Mouse (Mus musculus): ENCODE results near the gene Golph3. TPM values are rescaled to one million over a fixed set of nuclear protein-coding genes. Genes with fewer than 3 reads are reported as not detected.

Golph3 gene
- total and polyA plus RNA-seq, 2 experiments from 2014 or later, result 63.6 to 134 TPM

DNA sequence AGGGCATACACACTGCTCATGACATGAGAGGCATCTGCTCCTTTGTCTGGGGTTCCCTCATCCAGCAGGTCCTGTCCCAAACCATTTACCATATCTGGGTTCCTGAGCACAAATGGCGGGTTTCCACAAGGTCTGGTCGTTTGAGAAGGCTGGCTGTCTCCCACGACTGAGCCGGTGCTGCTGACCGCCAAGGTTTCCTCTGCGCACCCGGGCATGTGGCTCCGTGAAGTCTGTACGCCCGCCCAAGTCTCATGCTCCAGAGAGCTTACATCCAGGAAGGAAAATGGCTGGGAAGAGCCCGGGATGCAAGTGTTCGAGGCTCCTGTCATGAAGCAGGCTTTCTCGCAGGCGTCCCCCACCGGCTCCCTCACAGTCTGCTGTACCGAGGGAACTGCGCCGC lies 53.7 kb downstream of the Golph3 start:
- no peak for DNase-seq (ENCODE audit: low spot score)
- 52% methylated on average over 18 of the region's 18 CpGs for WGBS
- H3K4me2 ChIP-seq (ENCODE audit: low read depth, low read length), result peak overlapping the region; percentile 53

DNA sequence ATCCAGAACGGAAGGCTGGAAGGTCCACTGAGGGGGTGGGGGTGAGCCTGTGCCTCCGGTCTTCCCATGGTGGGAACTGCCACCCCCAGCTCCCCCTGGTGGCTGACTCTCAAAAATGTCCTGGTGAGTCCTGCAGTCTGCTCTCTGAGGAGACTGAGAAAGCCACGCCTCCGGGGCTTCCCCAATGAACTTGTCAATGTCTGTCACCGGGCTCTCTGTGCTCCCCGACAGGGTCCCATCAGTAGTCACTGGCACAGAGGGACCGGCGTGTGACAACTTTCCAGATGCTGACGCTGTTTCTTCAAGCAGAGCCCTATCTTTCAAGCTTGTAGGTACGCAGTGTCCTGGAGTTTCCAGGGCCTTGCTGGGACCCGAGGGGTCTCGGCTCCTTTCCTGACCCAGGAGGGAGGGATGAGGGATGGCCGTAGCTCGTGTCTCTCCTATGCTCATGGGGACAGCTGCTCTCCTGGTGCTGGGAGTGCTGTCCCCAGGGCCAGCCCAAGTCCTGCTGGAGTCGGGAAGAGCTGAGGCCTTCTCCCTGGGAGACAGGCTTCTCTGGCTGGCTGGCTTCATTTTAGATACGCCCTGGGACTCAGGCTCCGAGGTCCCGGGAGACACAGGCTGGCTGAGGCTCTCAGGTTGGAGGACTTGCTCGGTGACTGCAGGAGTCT lies 54.5 kb downstream of the Golph3 start:
- ATAC-seq, result peak; percentile 86
- Histone ChIP-seq H3K27ac (0 out of 2 replicates have a peak overlapping the region, but pooled peaks have one; percentile 42), H3K4me2 (ENCODE audit: low read depth, low read length) (peak overlapping the region; percentile 53), H3K9ac (replicated peaks; ENCODE audit: low read length) (no peak overlapping the region; the same call in 1 of the 2 replicates), H3K4me3 (ENCODE audit: low read length) (peak overlapping the region; percentile 18; the same call in 1 of the 2 replicates), H3K27me3 (ENCODE audit: insufficient read depth, low read length) (no peaks in the 10 kb centered on the region), H3K4me1 (ENCODE audit: insufficient read depth, low read length) (peaks cover 8% of the 10 kb centered on the region; the same call in 1 of the 2 replicates), H3K36me3 (ENCODE audit: insufficient read depth, low read length) (no peaks in the 10 kb centered on the region), H3K9me3 (ENCODE audit: low read length) (no peaks in the 10 kb centered on the region)
- peak; percentile 89 for DNase-seq (ENCODE audit: low spot score)
- TF ChIP-seq CTCF (IDR thresholded peaks at IDR 0.05; ENCODE audit: low read depth), result peak; percentile 83
- 6% methylated on average over 19 of the region's 19 CpGs for WGBS

More for the DNA sequence above, 53.7 kb downstream of the Golph3 start:
- Histone ChIP-seq H3K9ac (replicated peaks; ENCODE audit: low read length) (no peak overlapping the region), H3K4me3 (ENCODE audit: low read length) (no peak overlapping the region), H3K36me3 (ENCODE audit: insufficient read depth, low read length) (no peaks in the 10 kb centered on the region), H3K9me3 (ENCODE audit: low read length) (no peaks in the 10 kb centered on the region), H3K4me1 (ENCODE audit: insufficient read depth, low read length) (peaks cover 8% of the 10 kb centered on the region; the same call in 1 of the 2 replicates), H3K27ac (no peak overlapping the region), H3K27me3 (ENCODE audit: insufficient read depth, low read length) (no peaks in the 10 kb centered on the region)
- TF ChIP-seq CTCF (IDR thresholded peaks at IDR 0.05; ENCODE audit: low read depth), result no peak
- ATAC-seq, result no peak

DNA sequence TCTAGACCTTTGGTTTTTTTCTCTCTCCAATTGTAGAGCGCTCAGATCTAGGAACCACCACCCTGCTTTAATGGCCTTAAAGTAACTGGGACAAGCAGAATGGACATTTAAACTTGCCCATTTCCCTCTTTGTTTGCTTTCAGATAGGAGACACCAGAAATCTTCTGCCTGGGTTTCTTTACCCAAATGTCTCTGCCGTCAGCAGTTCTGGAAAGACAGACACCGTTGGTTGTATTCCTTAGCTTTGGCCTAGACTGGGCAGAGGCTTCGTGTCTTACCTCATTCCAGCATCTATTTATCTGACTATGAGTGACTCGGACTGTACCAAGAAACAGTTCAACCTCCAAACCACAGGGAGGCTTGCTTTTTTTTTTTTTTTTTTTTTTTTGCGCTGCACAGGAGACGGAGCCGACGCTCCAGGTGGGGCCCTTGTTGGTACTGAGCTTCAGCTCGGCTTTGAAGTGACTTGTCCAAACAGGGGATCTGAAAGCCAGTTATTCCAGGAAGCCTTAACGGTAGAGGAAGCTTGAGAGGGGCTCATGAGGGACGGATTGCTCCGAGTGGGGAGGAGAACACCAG lies 55.3 kb downstream of the Golph3 start:
- DNase-seq (ENCODE audit: low spot score) (no peak), ATAC-seq (no peak)
- Histone ChIP-seq H3K4me1 (ENCODE audit: insufficient read depth, low read length) (peaks cover 8% of the 10 kb centered on the region; the same call in 1 of the 2 replicates), H3K4me3 (ENCODE audit: low read length) (no peak overlapping the region), H3K9me3 (ENCODE audit: low read length) (no peaks in the 10 kb centered on the region), H3K27me3 (ENCODE audit: insufficient read depth, low read length) (no peaks in the 10 kb centered on the region), H3K27ac (no peak overlapping the region), H3K36me3 (ENCODE audit: insufficient read depth, low read length) (no peaks in the 10 kb centered on the region), H3K9ac (replicated peaks; ENCODE audit: low read length) (no peak overlapping the region), H3K4me2 (ENCODE audit: low read depth, low read length) (peak overlapping the region; percentile 53)
- WGBS, result 49% methylated on average over 13 of the region's 13 CpGs
- TF ChIP-seq CTCF (IDR thresholded peaks at IDR 0.05; ENCODE audit: low read depth), result no peak

DNA sequence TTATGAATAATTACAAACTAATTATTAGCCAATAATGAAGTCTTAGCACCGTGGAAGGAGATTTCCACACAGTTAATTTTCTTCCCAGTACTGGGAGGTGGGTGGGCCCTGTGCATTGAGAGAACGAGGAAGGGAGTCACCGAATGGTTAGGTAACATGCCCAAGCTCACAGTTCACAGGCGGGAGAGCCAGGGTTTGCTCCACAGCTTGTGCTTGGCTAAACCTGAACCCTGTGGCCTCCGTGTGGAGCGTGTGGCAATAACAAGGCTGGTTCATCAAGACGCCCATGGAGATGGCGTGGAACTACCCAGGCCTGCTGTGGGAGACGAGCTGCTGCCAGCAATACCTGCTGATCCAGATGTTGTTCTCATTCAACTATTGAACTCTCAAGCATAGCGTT lies 56.5 kb downstream of the Golph3 start:
- no peak for TF ChIP-seq CTCF (IDR thresholded peaks at IDR 0.05; ENCODE audit: low read depth)
- Histone ChIP-seq H3K27me3 (ENCODE audit: insufficient read depth, low read length) (no peaks in the 10 kb centered on the region), H3K4me2 (ENCODE audit: low read depth, low read length) (no peak overlapping the region), H3K27ac (no peak overlapping the region), H3K4me1 (ENCODE audit: insufficient read depth, low read length) (peaks cover 8% of the 10 kb centered on the region; the same call in 1 of the 2 replicates), H3K9ac (replicated peaks; ENCODE audit: low read length) (no peak overlapping the region), H3K9me3 (ENCODE audit: low read length) (no peaks in the 10 kb centered on the region), H3K36me3 (ENCODE audit: insufficient read depth, low read length) (no peaks in the 10 kb centered on the region), H3K4me3 (ENCODE audit: low read length) (no peak overlapping the region)
- no peak for DNase-seq (ENCODE audit: low spot score)
- ATAC-seq, result no peak
- 68% methylated on average over 10 of the region's 10 CpGs for WGBS

DNA sequence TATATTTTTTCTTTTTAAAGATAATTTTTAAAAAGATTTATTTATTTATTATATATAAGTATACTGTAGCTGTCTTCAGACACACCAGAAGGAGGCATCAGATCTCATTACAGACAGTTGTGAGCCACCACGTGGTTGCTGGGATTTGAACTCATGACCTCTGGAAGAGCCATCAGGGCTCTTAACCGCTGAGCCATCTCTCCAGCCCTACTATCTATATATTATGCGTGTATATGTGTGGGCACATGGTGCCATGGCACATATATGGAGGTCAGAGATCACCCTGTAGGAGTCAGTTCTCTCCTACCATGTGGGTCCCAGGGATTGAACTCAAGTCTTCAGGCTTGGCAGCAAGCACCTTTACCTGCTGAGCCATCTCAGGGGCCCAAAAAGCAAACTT lies 58.8 kb downstream of the Golph3 start:
- Histone ChIP-seq H3K4me3 (ENCODE audit: low read length) (no peak overlapping the region), H3K4me2 (ENCODE audit: low read depth, low read length) (no peak overlapping the region), H3K36me3 (ENCODE audit: insufficient read depth, low read length) (no peaks in the 10 kb centered on the region), H3K27me3 (ENCODE audit: insufficient read depth, low read length) (no peaks in the 10 kb centered on the region), H3K9ac (replicated peaks; ENCODE audit: low read length) (no peak overlapping the region), H3K9me3 (ENCODE audit: low read length) (no peaks in the 10 kb centered on the region), H3K4me1 (ENCODE audit: insufficient read depth, low read length) (peaks cover 8% of the 10 kb centered on the region; the same call in 1 of the 2 replicates), H3K27ac (no peak overlapping the region)
- TF ChIP-seq CTCF (IDR thresholded peaks at IDR 0.05; ENCODE audit: low read depth), result no peak
- 90% methylated on average over 3 of the region's 3 CpGs for WGBS
- no peak for ATAC-seq
- DNase-seq (ENCODE audit: low spot score), result no peak

DNA sequence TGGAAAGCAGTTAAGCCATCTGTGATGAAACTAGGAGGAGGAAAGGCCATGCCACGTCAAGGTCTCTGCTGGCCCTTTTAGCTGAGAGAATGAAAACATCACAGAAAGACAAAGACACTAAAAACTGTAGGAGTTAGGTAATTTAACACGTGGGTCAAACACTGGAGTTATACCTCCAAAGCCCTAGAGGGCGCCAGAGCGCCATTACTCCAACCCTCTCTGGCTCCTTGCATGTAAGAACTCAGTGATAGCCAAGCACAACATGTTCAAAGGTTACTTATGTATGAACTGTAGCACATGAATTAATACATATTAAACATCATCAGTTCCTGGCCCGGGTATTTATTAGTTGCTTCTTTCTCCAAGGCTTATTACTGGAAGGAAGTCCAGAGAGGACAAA lies 59.3 kb downstream of the Golph3 start:
- Histone ChIP-seq H3K9me3 (ENCODE audit: low read length) (no peaks in the 10 kb centered on the region), H3K9ac (replicated peaks; ENCODE audit: low read length) (no peak overlapping the region), H3K27me3 (ENCODE audit: insufficient read depth, low read length) (no peaks in the 10 kb centered on the region), H3K4me2 (ENCODE audit: low read depth, low read length) (no peak overlapping the region), H3K27ac (no peak overlapping the region), H3K4me3 (ENCODE audit: low read length) (no peak overlapping the region), H3K36me3 (ENCODE audit: insufficient read depth, low read length) (no peaks in the 10 kb centered on the region), H3K4me1 (ENCODE audit: insufficient read depth, low read length) (peaks cover 8% of the 10 kb centered on the region; the same call in 1 of the 2 replicates)
- 49% methylated on average over 5 of the region's 5 CpGs for WGBS
- ATAC-seq (no peak), DNase-seq (ENCODE audit: low spot score) (peak; percentile 35)
- peak; percentile 59 for TF ChIP-seq CTCF (IDR thresholded peaks at IDR 0.05; ENCODE audit: low read depth)

DNA sequence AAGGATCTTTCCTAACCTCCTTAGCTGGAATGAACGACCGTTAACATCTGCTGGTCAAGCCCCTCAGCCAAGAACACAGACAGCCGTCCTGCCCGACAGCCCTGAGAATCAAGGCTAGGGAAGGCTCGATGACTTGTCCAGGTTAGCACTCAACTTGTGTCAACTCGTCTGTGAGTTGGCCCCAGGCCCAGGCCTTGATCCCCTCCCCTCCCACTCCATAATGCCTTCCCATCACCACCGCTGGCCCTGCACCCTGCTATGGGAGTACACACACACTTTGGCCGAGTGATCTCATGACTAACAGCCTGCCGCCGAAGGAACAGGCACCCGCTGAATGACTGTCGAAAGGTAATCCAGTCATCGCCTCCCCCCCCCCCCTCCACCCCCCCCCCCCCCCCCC lies 63.4 kb downstream of the Golph3 start:
- TF ChIP-seq CTCF (IDR thresholded peaks at IDR 0.05; ENCODE audit: low read depth), result no peak
- H3K9me3 ChIP-seq (ENCODE audit: low read length), result no peaks in the 10 kb centered on the region
- no peak for ATAC-seq
- H3K4me2 ChIP-seq (ENCODE audit: low read depth, low read length), result no peak overlapping the region
- WGBS, result 68% methylated on average over 12 of the region's 13 CpGs
- H3K4me1 ChIP-seq (ENCODE audit: insufficient read depth, low read length), result 0 out of 2 replicates have a peak, but pooled peaks cover 5% of the 10 kb centered on the region
- DNase-seq (ENCODE audit: low spot score), result no peak
- H3K27ac ChIP-seq, result no peak overlapping the region
- no peaks in the 10 kb centered on the region for H3K27me3 ChIP-seq (ENCODE audit: insufficient read depth, low read length)
- H3K4me3 ChIP-seq (ENCODE audit: low read length), result no peak overlapping the region
- no peaks in the 10 kb centered on the region for H3K36me3 ChIP-seq (ENCODE audit: insufficient read depth, low read length)
- no peak overlapping the region for H3K9ac ChIP-seq (replicated peaks; ENCODE audit: low read length)

Measured in hindbrain, postnatal 0 days (tissue).